Mouse (Mus musculus) embryo, embryonic 11 days (tissue): ENCODE measurements at regions not wholly inside any gene's neighbourhood (a gene's known extent, or its start where the extent isn't known, plus 50 kb on each side); places are given as distances from the start of the nearest gene placed in this dataset.

Experiments
- DNase-seq: peaks from one replicate; pipeline ENCODE4 v3.0.0-alpha.2; 2015

DNA sequence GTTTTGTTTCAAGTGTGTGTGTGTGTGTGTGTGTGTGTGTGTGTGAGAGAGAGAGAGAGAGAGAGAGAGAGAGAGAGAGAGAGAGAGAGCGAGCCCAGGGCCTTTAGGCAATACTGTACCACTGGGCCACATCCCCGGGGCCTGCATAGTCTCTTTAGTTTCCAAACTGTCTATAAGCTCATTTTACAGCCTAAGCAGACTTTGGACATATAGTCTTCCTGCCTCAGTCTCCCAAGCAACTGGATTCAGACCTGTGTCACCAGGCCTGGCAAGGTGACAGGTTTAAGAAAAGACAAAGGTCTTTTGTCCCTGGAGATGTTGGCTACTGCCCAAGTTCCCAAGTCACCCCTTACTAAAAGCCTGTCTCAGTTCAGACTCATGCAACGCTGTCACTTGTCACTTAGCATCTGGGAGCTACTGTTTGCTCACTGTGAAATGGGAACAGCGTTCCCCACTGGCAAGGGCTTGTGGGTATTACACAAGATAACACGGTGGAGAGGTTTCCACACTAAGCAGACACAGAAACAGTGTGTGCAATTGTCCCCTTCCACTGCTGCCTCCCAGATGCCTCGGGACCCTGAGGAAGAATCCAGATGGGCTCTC is 113.6 kb upstream of the Irf2bp2 start:
- no peak for DNase-seq

DNA sequence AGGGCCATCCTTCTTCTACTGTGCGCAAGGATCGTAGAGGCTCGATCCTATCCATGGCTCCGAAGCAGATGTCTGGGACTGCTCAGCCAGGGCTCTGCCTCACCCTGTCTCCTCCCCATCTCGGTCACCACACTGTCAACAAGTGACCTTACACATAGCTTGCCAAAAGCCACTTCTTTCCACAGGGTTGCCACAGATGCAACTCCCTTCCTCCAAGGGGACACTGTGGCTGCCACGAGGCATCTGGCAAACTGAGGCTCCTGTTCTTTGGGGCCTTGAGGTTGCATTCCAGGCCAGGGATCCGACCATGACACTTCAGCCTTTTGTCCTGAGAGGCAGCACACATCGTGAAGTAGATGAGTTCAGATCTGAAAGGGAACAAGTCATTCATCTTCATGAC is 112.5 kb upstream of the Irf2bp2 start:
- no peak for DNase-seq

DNA sequence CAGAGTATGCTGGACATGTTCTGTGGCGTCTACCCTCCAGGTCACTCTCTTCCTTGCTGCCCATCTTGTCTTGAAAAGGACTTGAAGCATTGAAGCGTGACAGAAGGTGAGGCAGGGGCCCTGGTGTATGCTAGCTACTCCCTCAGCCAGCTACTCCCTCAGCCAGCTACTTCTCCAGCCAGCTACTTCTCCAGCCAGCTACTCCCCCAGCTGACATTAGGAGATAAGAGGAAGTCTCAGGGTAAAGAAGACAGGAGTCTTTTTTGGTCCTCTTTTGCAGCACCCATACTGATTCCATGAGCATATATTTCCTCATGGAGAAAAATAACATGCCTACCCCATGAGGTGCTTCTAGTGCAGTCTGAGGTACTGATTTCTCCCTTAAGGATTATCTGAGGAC is 111.6 kb upstream of the Irf2bp2 start:
- no peak for DNase-seq

DNA sequence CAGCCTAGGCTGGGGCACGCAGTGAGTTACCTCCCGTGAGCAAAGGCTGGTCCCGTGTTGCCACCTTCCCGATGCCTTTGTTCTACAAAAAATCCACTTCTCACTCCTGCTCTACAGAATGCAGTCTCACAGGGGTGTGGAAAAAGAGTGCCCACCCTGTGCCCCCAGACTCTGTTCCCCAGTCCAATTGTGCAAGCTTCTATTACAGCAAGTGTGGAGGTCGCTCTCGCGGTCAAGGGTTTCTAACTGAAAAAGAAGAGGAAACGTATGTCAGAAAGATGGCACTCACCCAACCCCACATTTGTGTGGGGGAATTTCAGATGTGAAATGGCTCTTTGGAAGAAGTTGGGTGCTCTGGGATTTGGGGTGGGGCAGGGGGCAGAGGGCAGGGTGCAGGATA is 110.9 kb upstream of the Irf2bp2 start:
- no peak for DNase-seq

DNA sequence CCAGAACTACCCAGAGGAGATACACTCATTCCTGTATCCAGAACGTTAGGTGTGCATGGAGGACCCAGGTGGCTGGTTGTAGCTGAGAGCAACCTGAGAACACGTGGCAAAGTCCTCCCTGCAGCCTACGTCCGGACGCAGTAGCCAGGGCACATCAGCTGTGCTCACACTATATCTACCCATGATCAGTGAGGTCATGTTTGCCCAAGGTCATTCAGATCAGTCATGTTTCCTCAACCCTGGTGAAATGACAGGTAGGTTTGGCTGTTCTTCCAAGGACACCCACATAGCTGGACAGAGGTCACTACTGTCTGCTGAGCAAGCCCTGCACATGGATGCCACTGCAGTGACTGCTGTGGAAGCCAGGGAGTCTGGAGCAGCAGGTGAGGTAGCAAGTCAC is 109.8 kb upstream of the Irf2bp2 start:
- DNase-seq, result no peak

DNA sequence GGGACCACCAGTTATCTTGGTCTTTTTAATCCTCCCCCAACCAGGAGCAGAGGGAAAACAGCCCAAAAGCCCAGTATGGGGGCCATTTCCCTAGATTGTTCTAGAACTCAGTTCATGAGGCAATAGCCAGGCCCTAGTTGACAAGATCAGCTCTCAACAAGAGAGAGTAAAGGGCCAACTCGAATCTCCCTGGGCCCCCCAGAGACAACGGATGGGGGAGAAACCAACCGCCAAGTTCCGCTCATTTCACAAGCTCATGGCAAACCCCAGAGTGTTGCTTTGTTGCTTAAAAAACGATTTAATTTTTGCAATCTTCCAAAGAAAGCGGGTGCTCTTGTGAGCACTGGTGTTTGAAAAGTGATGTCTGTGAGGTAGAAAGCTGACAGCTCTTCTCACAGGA is 108.5 kb upstream of the Irf2bp2 start:
- no peak for DNase-seq

DNA sequence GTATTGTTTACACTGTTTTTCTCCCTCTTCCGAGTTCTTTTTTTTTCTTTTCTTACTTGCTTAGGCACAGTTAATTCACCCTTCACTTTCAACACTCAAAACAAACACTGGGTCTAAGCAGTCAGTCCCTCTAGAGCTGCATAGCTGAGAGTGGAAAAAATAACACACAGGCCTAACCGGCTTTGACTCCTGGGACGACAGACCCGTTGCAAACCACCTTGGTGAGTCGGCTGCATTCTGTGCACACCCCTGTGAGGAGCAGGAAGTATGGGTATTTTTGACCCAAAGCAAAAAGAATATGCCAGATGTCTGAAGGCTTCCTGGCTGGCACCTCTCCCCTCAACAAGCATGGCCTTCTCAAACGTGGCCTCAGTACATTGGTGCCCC is 105.6 kb upstream of the Irf2bp2 start:
- DNase-seq, result peak; percentile 46

DNA sequence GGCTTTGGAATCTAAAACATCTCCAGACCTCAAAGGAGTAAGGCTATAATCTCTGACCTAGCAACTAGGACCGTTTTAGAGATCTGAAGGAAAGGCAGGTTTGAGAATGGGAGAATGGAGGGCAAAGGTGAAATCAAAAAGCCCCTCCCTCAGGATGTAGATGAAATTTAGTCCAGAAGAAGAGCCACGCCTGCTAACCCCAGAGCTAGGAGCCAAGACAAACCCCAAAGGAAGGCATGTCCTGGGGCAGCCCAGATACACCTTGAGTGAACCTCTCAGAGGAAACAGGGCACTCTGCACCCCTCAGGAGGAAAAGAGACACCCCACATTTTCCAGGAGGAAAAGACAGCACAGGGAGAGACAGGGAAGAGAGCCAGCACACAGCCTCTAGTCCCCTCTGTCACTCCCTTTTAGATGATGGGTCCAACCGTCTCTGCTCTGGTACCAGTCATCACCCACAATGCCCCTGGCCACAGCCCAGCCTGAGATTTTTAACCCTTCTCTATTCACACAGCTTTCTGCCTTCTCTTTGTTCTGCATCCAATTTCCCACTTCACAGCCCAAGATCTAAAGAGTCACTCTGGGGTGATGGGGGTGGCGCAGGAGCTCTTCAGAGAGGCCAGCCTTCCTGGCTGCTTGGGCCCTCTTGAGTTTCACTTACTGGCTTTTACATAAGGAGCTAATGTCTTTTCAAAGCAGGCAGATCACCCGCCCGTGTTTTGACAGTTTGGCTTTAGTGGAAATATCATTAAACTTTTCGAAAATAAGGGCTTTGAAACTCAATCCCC is 105.0 kb upstream of the Irf2bp2 start:
- DNase-seq, result peak; percentile 75

DNA sequence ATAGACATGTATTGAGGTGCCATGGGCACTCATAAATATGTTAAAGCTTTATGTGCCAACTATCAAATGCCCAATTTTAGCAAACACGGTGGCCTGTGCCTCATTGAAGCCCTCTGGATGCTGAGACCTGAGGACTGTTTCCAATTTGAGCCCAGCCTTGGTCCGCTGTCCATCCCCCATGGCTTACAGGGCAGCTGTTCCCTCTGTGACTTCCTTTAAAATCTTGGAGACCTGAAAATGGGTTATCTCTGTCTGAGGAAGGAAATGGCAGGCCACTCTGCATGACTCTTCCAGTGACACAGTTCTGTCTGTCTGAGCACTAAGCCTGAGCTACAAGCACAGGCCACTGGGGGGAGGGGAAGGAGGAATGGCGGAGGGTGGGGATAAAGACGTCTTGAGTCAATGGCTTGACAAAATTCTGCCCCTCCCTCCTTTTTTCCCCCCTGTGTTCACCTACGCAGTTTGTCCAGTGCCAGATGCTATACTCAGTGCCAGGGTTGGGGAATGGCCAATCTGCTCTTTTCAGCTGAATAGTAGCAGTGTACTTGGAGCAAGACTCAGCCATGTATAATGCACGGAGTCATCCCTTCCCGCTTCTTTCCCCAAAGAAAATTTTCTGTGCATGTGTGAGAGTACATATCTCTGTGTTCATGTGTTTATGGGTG is 102.7 kb upstream of the Irf2bp2 start:
- no peak for DNase-seq

DNA sequence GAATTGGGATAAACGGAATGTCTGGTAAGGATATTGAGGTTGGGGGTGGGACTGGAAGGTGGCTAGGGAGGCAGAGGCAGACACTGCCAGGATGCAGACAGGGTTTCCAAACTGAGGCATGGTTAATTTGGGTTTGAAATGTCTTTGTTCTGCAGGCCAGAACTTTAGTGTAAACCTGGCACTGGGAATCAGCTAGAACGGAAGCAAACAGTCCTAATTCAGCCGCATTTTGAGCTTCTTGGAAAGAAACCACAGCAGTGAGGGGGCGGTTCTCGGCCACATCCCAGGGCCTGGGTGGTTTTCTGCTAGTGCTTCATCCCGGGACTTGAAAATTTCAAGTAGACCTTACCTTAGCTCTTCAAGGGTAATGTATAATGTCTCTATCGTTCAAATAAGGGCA is 100.6 kb upstream of the Irf2bp2 start:
- no peak for DNase-seq

DNA sequence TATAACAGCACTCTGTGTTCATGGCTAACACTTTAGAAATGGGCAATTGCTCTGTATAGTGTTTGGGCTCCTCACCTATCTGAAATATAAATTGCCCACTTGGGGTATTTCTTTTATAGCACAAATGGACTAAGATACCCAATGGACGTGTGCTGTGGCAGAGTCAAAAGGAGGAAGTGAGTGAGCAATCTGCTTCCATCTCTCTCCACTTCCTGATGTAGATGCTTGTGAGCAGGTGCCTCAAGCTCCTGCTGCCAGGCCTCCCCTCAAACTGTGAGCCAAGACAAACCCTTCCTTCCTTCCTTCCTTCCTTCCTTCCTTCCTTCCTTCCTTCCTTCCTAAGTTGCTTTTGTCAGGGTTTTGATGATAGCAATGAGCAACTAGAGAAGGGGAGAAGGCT is 99.9 kb upstream of the Irf2bp2 start:
- DNase-seq, result no peak

DNA sequence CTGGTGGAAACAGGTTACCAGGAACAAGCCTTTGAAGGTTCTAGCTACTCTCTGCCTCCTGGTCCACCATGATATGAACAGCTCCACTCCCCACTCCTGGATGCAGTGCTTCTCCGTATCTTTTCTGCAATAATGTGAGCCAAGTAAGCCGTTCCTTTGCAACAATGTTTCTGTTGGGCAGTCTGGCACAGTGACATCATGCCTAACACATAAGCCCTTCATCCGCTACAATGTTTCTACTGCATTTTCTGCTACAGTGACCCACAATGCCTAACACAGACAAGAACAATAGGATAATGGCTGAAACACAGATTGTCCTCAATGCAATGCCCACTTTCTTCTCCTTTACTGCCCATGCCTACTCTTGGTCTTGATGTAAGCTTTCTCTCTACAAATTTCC is 98.9 kb upstream of the Irf2bp2 start:
- no peak for DNase-seq

DNA sequence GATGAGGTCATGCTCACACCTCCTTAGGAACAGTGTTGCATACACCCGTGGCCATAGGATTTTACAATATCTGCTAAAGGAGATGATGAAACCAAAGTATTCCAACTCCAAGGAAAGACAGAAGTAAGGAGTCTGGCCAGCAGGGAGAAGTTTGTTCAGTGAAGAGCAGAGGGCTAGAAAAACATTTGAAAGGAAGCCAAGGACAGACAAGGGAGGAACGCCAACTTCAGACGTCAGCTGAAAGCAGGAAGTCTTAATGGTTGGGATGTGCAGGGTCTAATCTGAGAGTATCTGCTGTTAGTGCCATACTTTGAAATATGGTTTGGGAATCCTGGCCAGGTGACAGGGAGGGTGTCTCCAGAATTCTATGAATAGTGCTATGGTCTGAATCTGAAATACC is 98.5 kb upstream of the Irf2bp2 start:
- DNase-seq, result no peak

DNA sequence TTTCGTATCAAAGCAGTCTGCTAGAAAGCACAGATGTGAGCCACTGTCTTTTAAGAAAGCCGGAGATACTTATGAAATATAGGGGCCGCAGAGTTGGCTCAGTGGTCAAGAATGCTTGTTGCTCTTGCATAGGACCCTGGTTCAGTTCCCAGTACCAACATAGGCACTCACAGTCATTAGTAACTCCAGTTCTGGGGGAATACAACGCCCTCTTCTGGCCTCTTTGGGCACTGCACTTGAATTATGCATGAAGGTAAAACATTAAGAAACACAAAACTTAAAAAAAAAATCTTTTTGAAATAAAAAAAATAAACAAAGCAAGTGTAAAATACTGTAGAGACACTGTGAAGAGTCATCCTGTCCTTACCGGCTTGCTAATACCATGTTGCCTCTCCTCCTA is 94.7 kb upstream of the Irf2bp2 start:
- DNase-seq, result no peak

DNA sequence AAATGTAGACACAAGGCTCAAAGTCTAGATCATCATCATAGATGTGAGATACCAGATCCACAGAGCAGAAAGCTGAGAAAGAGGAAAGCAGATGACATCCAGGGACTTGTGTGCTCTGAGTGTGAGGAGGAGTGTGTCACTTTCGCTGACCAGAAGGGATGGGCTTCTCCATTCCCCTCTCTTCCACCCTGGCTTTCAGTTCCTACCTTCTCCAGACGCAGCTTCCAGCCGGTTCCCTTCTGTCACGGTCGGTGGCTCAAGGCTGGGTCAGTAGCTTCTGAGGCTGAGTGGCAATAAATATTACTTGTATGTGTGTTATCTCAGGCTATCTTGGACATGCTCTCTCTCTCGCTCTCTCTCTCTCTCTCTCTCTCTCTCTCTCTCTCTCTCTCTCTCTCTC is 94.2 kb upstream of the Irf2bp2 start:
- DNase-seq, result no peak

DNA sequence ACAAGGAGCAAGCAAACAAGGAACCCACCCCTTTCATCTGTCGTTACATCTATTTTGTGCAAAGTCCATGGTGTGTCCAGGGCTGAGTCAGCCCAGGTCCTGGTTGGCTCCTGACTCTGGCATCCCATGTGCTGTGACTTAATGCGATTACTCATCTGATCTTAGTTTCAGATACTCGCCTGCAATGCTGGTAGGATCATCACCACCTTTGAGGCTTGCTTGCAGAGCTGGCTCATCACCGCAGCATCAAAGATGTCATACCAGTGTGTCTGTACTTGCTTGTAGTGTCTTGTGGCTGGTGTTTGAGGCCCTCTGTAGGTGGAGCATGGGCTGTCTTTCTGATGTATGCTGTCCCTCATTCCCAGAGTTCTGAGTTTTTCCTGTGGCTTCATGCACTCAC is 93.0 kb upstream of the Irf2bp2 start:
- DNase-seq, result no peak

DNA sequence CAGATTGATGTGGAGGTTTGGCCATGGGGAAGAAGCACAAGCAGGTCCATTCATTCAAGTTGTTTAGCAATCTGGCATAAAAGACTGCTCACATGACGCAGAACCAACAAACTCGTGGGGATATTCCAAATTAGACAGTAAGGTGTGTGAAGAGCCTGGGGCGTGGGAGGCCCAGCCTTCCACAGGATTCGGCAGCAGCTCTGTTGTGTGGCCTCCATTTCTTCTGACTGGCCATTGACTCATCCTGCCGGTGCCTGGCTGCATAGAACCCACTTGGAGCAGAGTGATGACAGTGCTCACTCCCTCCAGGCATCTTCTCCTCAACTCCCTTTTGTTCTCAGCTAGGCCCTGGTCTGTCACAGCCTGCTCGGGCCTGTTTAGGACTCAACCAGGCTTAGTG is 91.6 kb upstream of the Irf2bp2 start:
- no peak for DNase-seq

DNA sequence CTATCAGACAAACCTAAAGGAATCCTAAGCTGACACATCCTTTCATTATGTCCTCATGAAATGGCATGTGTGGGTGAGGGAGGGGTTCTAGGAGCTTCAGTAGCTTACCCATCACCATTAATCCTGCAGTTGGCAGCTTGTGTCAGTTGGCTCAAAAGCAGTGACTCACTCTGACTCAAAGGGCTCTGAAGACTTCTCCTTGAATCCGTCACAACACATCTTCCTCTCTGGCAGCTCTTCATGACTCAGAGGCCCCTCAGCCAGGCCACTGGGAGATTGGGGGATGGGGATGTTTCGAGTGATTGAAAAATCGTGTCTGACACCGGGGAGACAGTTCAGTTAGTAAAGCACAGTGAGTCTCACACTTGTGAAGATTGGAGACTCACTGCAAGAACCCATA is 90.2 kb upstream of the Irf2bp2 start:
- DNase-seq, result no peak

DNA sequence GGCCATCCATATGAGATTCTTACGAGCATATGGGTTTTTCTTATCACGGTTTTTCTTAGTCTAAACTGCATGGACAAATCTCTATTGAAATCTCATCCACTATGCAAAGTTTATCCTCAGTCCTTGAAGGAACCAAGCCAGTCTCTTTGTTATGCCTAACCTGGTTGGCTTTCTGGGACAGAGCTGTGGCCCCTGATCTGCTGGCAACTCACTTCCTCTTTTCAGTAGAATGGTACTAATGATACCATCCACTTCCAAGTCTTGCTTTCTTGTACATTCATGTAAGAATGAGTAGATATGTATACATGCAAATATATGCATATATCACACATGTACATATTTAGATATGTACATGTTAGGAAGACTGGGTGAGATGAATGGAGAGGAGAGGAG is 89.8 kb upstream of the Irf2bp2 start:
- DNase-seq, result no peak

DNA sequence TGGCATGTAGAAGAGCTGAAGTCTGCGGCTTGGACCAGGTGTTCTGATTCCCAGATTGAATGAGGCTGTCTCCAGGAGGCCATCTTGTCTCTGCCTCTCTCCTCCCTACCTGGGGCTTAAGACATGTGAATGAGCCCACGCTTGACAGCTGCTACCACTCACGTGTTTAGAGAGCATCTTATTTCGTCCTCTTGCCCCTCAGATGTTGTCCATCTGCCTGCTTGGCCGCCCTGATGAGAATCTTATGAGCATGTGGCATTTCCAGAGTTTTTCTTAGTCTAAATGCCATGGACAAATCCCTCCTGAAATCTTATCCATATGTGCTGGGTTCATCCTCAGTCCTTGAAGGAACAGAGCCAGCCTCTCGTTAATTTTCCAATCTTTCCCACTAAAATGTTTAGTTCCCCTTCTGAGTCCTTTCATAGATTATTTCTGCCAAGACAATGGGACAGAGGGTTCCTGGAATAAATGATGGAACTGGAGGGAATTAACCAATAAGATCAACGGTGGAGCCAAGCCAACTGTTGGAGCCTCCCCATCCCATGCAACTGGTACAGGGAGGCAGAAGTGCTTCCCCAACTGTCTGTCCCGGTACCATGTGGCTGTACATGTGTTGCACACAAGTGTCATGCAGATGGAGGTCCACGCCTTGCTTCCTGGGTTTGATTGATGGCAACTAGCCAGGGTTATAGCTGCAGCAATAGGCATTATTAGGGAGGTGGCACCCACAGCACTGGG is 89.2 kb upstream of the Irf2bp2 start:
- no peak for DNase-seq

DNA sequence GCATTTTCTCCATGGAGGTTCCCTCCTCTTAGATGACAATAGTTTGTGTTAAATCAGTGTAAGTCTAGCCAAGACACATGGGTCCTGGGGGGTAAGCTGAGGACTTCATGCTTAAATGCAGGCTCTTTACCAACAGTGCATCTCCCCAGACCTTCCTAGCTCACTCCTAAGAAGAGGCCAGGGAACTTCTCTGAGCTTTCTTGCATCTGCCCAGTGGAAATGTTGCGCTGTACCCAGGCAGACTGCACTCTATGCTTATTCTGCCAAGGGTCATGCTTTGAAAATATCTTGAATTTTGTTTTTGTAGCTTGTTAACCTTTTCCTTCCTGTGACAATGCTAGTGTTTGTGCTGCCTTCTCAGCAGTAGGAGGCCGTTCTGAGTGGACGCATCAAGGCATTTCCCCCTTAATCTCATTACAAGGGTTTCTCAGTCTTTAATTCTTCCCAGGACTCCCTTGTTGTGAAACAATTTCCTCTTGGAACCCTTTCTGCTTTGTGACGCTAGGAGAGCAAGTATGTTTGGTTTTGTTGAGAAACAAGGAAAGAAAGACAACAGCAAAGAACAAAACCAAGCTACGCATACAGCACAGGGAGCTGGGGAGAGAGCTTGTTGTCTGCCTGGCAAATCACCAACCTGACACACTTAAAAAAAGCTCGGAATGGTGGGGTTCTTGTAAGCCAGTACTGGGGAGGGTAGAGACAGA is 88.3 kb upstream of the Irf2bp2 start:
- no peak for DNase-seq

DNA sequence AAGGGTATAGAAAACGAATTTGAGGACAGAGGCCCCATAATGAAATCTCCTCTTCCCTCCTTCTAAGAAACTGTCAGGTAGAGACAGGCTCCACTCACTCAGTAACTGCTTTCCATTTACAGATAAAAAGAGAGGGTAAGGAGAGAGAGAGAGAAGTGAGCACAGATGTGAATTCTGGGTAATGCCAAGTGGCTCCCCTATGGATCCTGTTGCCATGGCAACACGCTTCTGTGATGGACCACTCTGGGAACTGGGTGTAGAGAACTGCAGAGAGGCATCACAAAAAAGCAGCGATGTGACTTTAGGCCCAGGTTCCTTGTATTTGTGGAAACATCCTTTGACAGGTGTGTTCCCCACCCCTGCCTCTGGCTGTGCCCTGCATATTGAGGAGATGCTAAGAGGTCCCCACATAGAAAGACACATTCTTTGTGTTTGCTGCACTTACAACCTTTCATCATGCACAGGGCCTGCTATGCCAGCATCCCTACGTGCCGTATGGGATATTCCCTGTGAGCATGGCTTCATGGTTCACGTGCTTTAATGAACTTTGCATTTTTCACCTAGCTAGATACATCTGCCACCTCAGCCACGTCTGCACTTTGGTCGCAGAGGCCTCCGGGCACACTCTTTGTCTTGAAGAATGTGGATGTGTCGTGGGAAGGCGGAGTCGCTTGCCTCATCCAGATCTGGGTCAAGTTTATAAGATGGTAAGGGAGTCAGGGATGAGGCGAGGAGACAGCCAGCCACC is 84.4 kb upstream of the Irf2bp2 start:
- DNase-seq, result no peak
